Mouse (Mus musculus): ENCODE results near the gene Fga. TPM values are rescaled to one million over a fixed set of nuclear protein-coding genes. Genes with fewer than 3 reads are reported as not detected.

Fga gene
- polyA plus RNA-seq, 1 experiment from 2014 or later: 0.09 TPM

DNA sequence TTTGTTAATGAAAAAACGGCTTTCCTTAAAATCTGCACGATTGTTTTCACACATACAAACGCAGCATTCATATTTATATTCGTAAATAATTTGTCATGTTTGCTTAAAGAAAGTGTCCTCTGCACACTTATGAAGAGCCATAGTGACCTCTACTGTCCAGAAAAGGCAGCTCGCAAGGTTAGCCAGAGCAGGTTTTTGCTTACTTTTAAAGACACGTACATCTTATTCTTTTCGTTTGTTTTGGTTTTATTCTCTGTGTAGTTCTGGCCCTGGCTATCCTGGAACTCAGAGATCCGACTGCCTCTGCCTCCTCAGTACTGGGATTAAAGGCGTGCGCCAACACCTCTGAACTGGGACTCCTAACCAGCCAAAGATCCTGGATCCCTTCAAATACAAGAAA is 27.9 kb downstream of the Fga start:
- no peaks in the 10 kb centered on the region for H3K9me3 ChIP-seq (ENCODE audit: control insufficient read depth, low read length)
- no peak overlapping the region for H3K4me3 ChIP-seq (replicated peaks; ENCODE audit: low read depth, low read length)
- H3K36me3 ChIP-seq (ENCODE audit: control insufficient read depth, insufficient read depth, low read length): peaks cover 15% of the 10 kb centered on the region
- WGBS: 35% methylated on average over 10 of the region's 10 CpGs
- no peak overlapping the region for H3K9ac ChIP-seq (replicated peaks; ENCODE audit: low read length)
- DNase-seq: peak; percentile 83
- H3K4me2 ChIP-seq (ENCODE audit: low read length): no peak overlapping the region
- H3K4me1 ChIP-seq (ENCODE audit: control insufficient read depth, insufficient read depth, low read length): peaks cover 6% of the 10 kb centered on the region
- H3K27ac ChIP-seq (replicated peaks; ENCODE audit: low read depth, low read length): no peak overlapping the region
- H3K27me3 ChIP-seq (ENCODE audit: control insufficient read depth, insufficient read depth, low read length): no peaks in the 10 kb centered on the region
- no peak for ATAC-seq (ENCODE audit: low FRiP score, low TSS enrichment)

DNA sequence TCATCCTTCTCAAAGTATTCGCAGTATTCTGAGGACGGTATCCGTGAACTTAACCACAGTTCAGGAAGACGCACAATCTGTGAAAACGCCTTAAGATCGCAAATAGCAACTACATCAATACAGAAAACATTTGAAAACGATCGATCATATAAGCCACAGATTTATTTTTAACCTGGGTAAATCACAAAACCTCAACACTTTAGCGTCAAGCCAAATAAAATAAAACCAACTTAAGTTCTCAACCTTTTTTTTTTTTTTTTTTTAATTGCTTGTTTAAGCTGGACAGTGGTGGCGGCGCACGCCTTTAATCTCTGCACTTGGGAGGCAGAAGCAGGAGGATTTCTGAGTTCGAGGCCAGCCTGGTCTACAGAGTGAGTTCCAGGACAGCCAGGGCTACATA is 28.9 kb downstream of the Fga start:
- ATAC-seq (ENCODE audit: low FRiP score, low TSS enrichment): no peak
- H3K4me3 ChIP-seq (replicated peaks; ENCODE audit: low read depth, low read length): peak overlapping the region; percentile 85

DNA sequence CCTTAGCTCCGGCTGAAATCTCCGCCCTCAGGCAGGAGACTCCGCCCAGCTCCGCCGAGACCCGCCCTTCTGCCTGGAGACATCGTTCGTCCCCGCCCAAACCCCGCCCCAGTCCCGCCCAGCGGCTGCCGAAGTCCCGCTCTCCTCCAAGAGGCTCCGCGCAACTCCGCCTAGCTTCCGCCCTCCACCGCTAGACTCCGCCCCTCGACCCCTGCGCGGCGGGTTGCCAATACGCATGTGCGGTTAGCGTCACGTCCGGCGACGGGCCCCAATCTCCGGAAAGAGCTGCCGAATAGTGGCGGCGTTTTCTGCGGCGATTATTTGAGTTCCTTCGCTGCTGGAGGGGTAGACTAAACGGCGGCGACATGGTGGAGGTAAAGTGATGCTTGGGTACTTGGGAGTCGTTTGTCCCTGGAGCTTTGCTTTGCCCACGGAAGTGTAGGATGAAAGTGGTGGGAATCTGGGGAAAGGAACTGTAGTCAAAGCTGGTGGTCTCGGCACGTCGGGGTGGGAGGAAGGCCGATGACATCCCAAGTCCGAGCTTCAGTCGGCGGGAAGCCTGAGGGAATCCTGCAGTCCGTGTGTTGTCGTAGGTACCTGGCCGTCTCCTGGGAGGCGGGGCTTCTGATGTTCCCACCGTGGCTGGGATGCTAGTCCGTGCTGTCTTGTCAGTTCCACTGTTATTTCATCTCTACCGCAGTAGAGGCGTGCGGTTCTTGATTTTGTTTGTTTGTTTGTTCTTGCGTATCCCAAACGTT is 29.6 kb downstream of the Fga start, which contains the start of gene Plrg1:
Gene Plrg1 (plus strand): TSS at position 242 of the 758 bp plus-strand sequence.
- H3K9me3 ChIP-seq (ENCODE audit: control insufficient read depth, low read length): no peaks in the 10 kb centered on the region
- peaks cover 32% of the 10 kb centered on the region for H3K36me3 ChIP-seq (ENCODE audit: control insufficient read depth, insufficient read depth, low read length)
- peaks cover 6% of the 10 kb centered on the region for H3K4me1 ChIP-seq (ENCODE audit: control insufficient read depth, insufficient read depth, low read length)
- peak within 1 kb of the TSS; percentile 74 for H3K9ac ChIP-seq (replicated peaks; ENCODE audit: low read length)
- H3K27me3 ChIP-seq (ENCODE audit: control insufficient read depth, insufficient read depth, low read length): no peaks in the 10 kb centered on the region
- peak within 1 kb of the TSS; percentile 85 for H3K4me3 ChIP-seq (replicated peaks; ENCODE audit: low read depth, low read length)
- WGBS: under 1% methylated on average over 61 of the region's 61 CpGs
- H3K27ac ChIP-seq (replicated peaks; ENCODE audit: low read depth, low read length): peak within 1 kb of the TSS; percentile 71
- ATAC-seq (ENCODE audit: low FRiP score, low TSS enrichment): peak; percentile 99
- peak; percentile 99 for DNase-seq
- peak within 1 kb of the TSS; percentile 89 for H3K4me2 ChIP-seq (ENCODE audit: low read length)

More for the DNA sequence above, 28.9 kb downstream of the Fga start:
- peaks cover 25% of the 10 kb centered on the region for H3K36me3 ChIP-seq (ENCODE audit: control insufficient read depth, insufficient read depth, low read length)
- H3K4me2 ChIP-seq (ENCODE audit: low read length): peak overlapping the region; percentile 42
- H3K9me3 ChIP-seq (ENCODE audit: control insufficient read depth, low read length): no peaks in the 10 kb centered on the region
- WGBS: 40% methylated on average over 13 of the region's 13 CpGs
- DNase-seq: peak; percentile 21
- H3K4me1 ChIP-seq (ENCODE audit: control insufficient read depth, insufficient read depth, low read length): peaks cover 6% of the 10 kb centered on the region
- no peak overlapping the region for H3K9ac ChIP-seq (replicated peaks; ENCODE audit: low read length)
- no peaks in the 10 kb centered on the region for H3K27me3 ChIP-seq (ENCODE audit: control insufficient read depth, insufficient read depth, low read length)
- H3K27ac ChIP-seq (replicated peaks; ENCODE audit: low read depth, low read length): no peak overlapping the region

DNA sequence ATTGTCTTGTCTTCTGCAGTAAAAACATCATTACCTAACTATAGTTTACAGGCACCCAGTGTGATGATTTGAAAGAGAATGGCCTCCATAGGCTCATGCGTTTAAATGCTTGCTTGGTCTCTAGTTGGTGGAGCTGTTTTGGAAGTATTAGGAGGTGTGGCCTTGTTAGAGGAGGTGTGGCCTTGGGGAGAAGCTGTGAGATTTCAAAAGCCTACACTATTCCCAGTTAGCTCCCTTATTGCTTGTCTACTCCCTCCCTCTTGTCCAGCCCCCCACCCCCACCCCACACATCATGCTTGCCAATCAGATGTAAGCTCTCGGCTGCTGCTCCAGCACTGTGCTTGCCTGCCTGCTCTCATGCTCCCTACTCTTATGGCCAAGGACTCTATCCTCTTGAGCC is 31.2 kb downstream of the Fga start:
- no peak overlapping the region for H3K9ac ChIP-seq (replicated peaks; ENCODE audit: low read length)
- no peak overlapping the region for H3K4me2 ChIP-seq (ENCODE audit: low read length)
- no peak overlapping the region for H3K27ac ChIP-seq (replicated peaks; ENCODE audit: low read depth, low read length)
- DNase-seq (no peak), ATAC-seq (ENCODE audit: low FRiP score, low TSS enrichment) (no peak)
- no peak overlapping the region for H3K4me3 ChIP-seq (replicated peaks; ENCODE audit: low read depth, low read length)
- no peaks in the 10 kb centered on the region for H3K9me3 ChIP-seq (ENCODE audit: control insufficient read depth, low read length)
- WGBS: 96% methylated on average over 2 of the region's 2 CpGs
- H3K27me3 ChIP-seq (ENCODE audit: control insufficient read depth, insufficient read depth, low read length): no peaks in the 10 kb centered on the region
- H3K4me1 ChIP-seq (ENCODE audit: control insufficient read depth, insufficient read depth, low read length): peaks cover 6% of the 10 kb centered on the region
- peaks cover 48% of the 10 kb centered on the region for H3K36me3 ChIP-seq (ENCODE audit: control insufficient read depth, insufficient read depth, low read length)

DNA sequence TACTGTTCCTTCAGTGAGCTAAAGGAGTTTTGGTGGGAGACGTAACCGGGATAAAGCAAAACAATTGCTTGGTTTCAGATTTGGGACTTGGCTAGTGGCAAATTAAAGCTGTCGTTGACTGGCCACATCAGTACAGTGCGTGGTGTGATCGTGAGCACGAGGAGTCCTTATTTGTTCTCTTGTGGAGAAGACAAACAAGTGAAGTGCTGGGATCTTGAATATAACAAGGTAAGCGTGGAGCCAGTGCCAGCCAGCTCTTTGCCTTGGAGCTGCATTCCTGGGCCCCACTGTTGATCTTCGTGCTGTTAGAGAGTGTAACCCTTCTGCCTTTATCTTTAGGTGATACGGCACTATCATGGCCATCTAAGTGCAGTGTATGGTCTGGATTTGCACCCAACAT is 42.0 kb downstream of the Fga start:
- Histone ChIP-seq H3K27me3 (ENCODE audit: control insufficient read depth, insufficient read depth, low read length) (no peaks in the 10 kb centered on the region), H3K9ac (replicated peaks; ENCODE audit: low read length) (no peak overlapping the region), H3K9me3 (ENCODE audit: control insufficient read depth, low read length) (no peaks in the 10 kb centered on the region), H3K4me2 (ENCODE audit: low read length) (no peak overlapping the region), H3K4me1 (ENCODE audit: control insufficient read depth, insufficient read depth, low read length) (no peaks in the 10 kb centered on the region), H3K27ac (replicated peaks; ENCODE audit: low read depth, low read length) (no peak overlapping the region), H3K4me3 (replicated peaks; ENCODE audit: low read depth, low read length) (no peak overlapping the region), H3K36me3 (ENCODE audit: control insufficient read depth, insufficient read depth, low read length) (peaks cover 90% of the 10 kb centered on the region)
- no peak for ATAC-seq (ENCODE audit: low FRiP score, low TSS enrichment)
- 96% methylated on average over 9 of the region's 9 CpGs for WGBS
- DNase-seq: no peak

DNA sequence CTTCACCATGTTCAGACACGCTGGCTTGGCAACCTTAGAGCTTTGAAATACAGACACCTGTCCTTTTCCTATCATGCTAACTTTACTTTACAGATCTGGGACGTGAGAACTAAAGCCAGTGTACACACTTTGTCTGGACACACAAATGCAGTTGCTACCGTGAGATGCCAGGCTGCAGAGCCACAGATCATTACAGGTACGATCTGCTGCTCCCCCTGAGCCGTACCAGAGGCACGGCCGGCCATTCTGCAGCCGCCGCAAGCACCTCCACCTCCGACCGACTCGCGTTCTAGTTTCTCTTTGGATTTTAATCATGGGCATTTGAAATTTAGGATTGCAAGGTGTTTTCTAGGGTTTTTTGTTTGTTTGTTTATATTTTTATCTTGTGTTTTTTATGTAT is 43.0 kb downstream of the Fga start:
- Histone ChIP-seq H3K4me3 (replicated peaks; ENCODE audit: low read depth, low read length) (no peak overlapping the region), H3K9me3 (ENCODE audit: control insufficient read depth, low read length) (no peaks in the 10 kb centered on the region), H3K36me3 (ENCODE audit: control insufficient read depth, insufficient read depth, low read length) (peaks cover 88% of the 10 kb centered on the region), H3K9ac (replicated peaks; ENCODE audit: low read length) (no peak overlapping the region), H3K4me2 (ENCODE audit: low read length) (no peak overlapping the region), H3K27me3 (ENCODE audit: control insufficient read depth, insufficient read depth, low read length) (no peaks in the 10 kb centered on the region), H3K27ac (replicated peaks; ENCODE audit: low read depth, low read length) (no peak overlapping the region), H3K4me1 (ENCODE audit: control insufficient read depth, insufficient read depth, low read length) (no peaks in the 10 kb centered on the region)
- WGBS: 97% methylated on average over 13 of the region's 13 CpGs
- ATAC-seq (ENCODE audit: low FRiP score, low TSS enrichment) (no peak), DNase-seq (no peak)

DNA sequence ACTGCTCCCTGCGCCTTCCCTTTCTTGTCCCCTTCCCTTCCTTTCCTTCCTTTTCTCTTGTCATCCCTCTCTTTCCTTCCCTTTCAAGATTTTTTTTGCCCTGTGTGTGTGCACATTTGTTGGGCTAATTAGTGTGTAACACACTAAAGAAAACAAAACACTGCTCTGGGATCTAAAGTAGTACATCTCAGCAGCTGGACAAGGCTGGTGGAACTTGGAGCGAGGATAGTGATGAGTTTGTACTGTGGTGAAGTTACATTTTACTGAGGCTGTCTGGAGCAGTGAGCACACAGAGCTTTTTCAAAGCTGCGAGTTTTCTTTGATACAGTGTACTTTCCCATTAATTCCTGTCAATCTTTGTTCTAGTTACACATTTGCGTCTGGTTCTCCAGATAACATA is 44.4 kb downstream of the Fga start:
- Histone ChIP-seq H3K4me2 (ENCODE audit: low read length) (no peak overlapping the region), H3K27ac (replicated peaks; ENCODE audit: low read depth, low read length) (no peak overlapping the region), H3K4me1 (ENCODE audit: control insufficient read depth, insufficient read depth, low read length) (no peaks in the 10 kb centered on the region), H3K4me3 (replicated peaks; ENCODE audit: low read depth, low read length) (no peak overlapping the region), H3K36me3 (ENCODE audit: control insufficient read depth, insufficient read depth, low read length) (peaks cover 80% of the 10 kb centered on the region), H3K9ac (replicated peaks; ENCODE audit: low read length) (no peak overlapping the region), H3K9me3 (ENCODE audit: control insufficient read depth, low read length) (no peaks in the 10 kb centered on the region), H3K27me3 (ENCODE audit: control insufficient read depth, insufficient read depth, low read length) (no peaks in the 10 kb centered on the region)
- ATAC-seq (ENCODE audit: low FRiP score, low TSS enrichment) (no peak), DNase-seq (no peak)
- 94% methylated on average over 4 of the region's 4 CpGs for WGBS

DNA sequence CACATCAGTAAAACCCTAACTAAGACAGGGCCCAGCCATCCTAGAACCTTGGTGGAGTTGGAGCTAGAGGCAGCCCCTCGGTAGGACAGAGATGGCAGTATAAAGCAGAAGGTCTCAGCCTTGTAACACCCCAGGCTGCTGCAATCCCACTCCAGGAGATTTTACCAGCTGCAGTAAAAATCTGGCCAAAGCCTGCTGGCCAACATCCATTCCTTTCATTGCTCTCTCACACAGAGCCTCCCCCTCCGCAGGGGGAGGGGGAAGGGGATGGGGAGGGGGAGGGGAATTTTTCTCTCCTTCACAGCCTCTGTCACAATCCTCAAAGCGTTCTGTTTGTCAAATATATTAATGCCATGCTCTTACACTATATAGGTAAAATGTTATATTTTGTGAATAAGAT is 50.7 kb downstream of the Fga start:
- peaks cover 19% of the 10 kb centered on the region for H3K36me3 ChIP-seq (ENCODE audit: control insufficient read depth, insufficient read depth, low read length)
- no peak overlapping the region for H3K4me3 ChIP-seq (replicated peaks; ENCODE audit: low read depth, low read length)
- ATAC-seq (ENCODE audit: low FRiP score, low TSS enrichment) (0 out of 2 replicates have a peak, but pooled peaks have one; percentile 24), DNase-seq (peak; percentile 43)
- H3K9ac ChIP-seq (replicated peaks; ENCODE audit: low read length): no peak overlapping the region
- H3K27me3 ChIP-seq (ENCODE audit: control insufficient read depth, insufficient read depth, low read length): no peaks in the 10 kb centered on the region
- no peaks in the 10 kb centered on the region for H3K4me1 ChIP-seq (ENCODE audit: control insufficient read depth, insufficient read depth, low read length)
- WGBS: 29% methylated on average over 3 of the region's 3 CpGs
- H3K4me2 ChIP-seq (ENCODE audit: low read length): no peak overlapping the region
- H3K27ac ChIP-seq (replicated peaks; ENCODE audit: low read depth, low read length): no peak overlapping the region
- no peaks in the 10 kb centered on the region for H3K9me3 ChIP-seq (ENCODE audit: control insufficient read depth, low read length)

DNA sequence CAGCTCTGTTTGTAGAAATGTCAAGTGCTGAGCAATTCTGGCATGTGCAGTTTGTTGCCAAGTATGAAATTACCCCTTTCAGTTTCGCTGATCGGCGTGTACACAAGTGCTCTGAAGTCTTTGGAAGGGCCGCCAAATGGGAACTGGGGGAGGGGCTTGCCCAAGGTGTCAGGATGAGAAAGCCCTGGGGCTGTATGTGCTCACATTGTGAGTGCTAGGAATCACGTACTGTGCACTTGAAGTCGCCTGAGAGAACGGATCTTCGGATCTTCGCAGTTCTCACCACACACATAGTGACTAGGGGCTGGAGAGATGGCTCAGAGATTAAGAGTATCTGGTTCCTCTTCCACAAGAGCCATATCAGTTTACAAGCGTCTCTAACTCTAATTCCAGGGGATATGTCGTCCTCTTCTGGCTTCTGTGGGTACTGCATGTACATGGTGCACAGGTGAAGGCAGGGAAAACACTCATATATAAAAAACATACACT is 54.7 kb downstream of the Fga start:
- Histone ChIP-seq H3K4me1 (ENCODE audit: control insufficient read depth, insufficient read depth, low read length) (no peaks in the 10 kb centered on the region), H3K4me3 (replicated peaks; ENCODE audit: low read depth, low read length) (no peak overlapping the region), H3K36me3 (ENCODE audit: control insufficient read depth, insufficient read depth, low read length) (no peaks in the 10 kb centered on the region), H3K27me3 (ENCODE audit: control insufficient read depth, insufficient read depth, low read length) (no peaks in the 10 kb centered on the region), H3K9me3 (ENCODE audit: control insufficient read depth, low read length) (no peaks in the 10 kb centered on the region), H3K4me2 (ENCODE audit: low read length) (peak overlapping the region; percentile 43), H3K9ac (replicated peaks; ENCODE audit: low read length) (no peak overlapping the region), H3K27ac (replicated peaks; ENCODE audit: low read depth, low read length) (no peak overlapping the region)
- DNase-seq (peak; percentile 79), ATAC-seq (ENCODE audit: low FRiP score, low TSS enrichment) (no peak; the same call in 1 of the 2 replicates)
- 6% methylated on average over 11 of the region's 11 CpGs for WGBS

Data from midbrain, embryonic 14.5 days (tissue).